Mouse (Mus musculus): ENCODE results near the gene Rtn4r.

Gene Rtn4r

GRCm38 (mm10) chr16:18127241-18127861 is at the start of gene Rtn4r:
TSS of gene Rtn4r (plus strand) at chr16:18127642.
- in situ Hi-C loops (cut with MboI; ENCODE audit: unreplicated experiment in 2 of 2) = loop anchor here (25.0 kb wide), 2 partner anchors 485 to 1185 kb away; partner anchors contain the start of genes Gp1bb (in 1 of the 2) and Olfr164 (in 1 of the 2)

DNA sequence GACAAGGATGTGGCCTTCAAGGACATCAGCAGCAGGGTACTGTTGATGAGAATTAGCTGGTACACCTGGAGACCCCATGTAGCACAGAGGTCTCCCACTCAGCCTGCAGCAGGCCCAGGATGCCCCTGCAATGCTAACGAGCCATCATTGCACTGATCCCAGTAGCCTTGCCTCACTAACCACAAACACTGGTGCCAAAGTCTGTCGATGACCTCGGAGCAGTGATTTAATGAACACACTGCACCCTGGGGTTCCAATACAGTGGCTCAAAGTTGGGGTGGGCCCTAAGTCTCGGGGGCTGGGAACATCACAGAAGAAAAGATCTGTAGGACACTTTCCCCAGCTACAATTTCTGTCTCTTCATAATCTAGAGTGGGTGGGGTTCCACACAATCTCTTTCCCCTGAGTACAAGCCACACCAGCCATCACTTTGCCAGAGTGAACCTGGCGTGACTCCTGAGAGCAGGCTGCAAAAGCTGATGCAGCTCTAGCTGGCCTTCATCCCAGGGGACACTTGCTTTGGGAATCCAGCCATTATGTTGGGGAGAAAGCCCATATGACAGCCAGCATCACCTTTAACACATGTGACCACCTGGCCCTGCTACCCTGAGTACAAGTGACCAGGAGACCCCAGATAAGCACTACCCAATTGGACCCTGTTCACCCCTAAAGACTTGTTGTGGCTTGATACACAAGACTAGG is 49.0 kb upstream of the Rtn4r start:
- in situ Hi-C loops (cut with MboI; ENCODE audit: unreplicated experiment in 2 of 2) = loop anchor here in 1 of 2 experiments (10.0 kb wide), 1 partner anchor 1214 kb away; the partner anchor contains the start of gene Igll1

- in situ Hi-C loops (cut with MboI; ENCODE audit: unreplicated experiment in 2 of 2) = loop anchor here in 1 of 2 experiments (10.0 kb wide), 1 partner anchor 1214 kb away; the partner anchor contains the start of gene Igll1
Observed at GRCm38 (mm10) chr16:18079300-18079699, 48.1 kb upstream of the Rtn4r start.

DNA sequence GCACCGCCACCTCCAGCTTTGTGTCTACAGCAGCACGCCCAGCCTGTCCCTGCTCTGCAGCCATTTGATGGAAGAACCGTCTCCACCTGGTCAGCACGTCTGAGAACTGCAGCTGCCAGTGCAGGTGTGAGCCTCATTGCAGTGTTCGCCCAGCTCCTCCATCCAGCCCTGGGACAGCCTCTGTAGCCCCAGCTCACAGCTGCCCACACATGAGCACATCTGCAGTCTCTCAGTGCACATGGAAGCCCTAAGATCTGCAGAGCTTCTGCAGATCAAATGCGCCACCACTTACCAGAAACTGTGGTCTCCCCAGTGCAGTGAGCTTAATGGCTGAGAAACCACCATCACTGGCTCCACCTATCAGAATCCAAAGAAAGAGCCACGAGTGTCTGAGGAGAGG is 47.3 kb upstream of the Rtn4r start:
- in situ Hi-C loops (cut with MboI; ENCODE audit: unreplicated experiment in 2 of 2) = no loop called here

DNA sequence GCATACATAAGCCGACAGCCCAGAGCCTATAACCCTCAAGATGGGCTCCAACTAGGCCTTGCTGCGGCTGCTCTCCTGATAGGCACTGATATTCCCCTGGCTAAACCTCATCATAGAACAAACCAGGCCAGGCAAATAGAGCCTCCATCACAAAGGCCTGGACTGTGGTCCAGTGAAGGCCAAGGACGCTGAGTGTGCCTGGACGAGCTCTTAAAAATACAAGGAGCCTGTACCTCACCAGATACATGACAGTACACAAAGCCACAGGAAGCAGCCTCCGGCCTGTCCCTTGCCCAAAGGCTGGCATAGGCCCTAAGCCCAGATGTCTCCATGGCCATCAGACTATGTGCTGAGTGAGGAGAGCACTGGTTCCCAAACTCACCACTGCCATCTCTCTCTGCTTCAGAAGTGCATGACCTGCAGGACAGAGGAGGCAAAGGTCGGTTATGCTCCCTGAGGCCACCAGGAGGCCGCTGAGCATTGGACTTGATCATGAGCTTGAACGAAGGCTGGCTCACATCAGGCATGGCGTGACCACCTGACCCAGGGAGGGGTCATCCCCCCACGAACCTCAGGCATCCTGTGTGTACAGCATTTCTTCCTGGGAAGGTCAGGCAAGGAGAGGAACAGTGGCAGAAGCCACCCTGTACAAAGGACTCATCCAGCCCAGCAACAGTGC is 46.2 kb upstream of the Rtn4r start:
- in situ Hi-C loops (cut with MboI; ENCODE audit: unreplicated experiment in 2 of 2) = no loop called here

GRCm38 (mm10) chr16:18082291-18082690 is 45.2 kb upstream of the Rtn4r start:
- in situ Hi-C loops (cut with MboI; ENCODE audit: unreplicated experiment in 2 of 2) = no loop called here

DNA sequence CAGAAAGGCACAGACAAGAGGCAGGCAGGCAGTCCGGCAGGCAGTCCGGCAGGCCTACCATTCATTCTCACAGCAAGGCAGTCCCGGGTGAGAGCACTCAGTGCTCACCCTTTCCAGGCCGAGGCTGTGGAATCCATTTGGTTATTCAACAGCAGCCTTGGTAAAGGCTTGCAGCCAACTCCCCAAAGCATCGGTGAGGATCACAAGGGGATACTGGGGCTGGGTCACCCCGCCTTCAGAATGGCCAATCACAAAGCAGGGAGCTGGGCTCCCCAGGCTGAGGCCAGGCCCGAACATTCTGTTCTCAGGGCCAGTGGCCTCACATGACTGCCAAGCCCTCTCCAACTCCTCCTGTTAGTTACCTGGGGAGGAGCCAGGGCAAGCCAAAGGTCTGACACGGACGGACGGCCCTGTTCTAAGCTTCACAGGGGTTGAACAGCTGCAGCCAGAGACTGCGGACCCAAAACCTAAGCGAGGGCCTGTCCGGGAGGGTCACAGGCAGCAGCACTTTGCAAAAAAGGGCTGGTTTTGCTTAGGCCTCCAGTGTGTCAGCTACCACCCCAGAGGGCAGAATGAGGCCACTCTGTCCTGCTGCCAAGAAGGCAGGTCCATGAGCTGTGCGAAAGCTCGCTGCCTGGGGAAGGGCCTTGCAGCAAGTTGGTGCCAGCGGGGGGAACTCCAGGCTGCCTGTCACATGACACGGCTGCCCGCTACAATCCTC is 44.1 kb upstream of the Rtn4r start:
- in situ Hi-C loops (cut with MboI; ENCODE audit: unreplicated experiment in 2 of 2) = no loop called here

- in situ Hi-C loops (cut with MboI; ENCODE audit: unreplicated experiment in 2 of 2) = no loop called here
Observed at GRCm38 (mm10) chr16:18084262-18084661, 43.2 kb upstream of the Rtn4r start.

DNA sequence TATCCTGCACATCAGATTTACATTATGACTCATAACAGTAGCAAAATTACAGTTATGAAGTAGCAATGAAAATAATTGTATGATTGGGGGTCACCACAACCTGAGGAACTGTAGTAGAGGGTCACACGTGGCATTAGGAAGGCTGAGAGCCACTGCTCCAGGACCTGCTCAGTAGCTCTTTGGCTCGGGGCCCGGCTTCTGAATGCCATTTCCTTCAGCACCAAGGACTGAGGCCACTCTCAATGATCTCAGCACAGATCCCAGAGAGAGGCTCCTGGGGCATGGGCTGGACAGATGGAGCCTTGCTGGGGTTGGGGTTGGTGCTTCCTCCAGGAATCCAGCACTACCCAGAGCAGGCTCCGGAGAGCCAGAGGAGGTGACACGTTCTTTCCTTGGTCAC is 40.3 kb upstream of the Rtn4r start:
- in situ Hi-C loops (cut with MboI; ENCODE audit: unreplicated experiment in 2 of 2) = loop anchor here (5.0 kb wide), 1 partner anchor 35 kb away; the partner anchor contains the start of gene Dgcr6 (in 2 of the 2)

DNA sequence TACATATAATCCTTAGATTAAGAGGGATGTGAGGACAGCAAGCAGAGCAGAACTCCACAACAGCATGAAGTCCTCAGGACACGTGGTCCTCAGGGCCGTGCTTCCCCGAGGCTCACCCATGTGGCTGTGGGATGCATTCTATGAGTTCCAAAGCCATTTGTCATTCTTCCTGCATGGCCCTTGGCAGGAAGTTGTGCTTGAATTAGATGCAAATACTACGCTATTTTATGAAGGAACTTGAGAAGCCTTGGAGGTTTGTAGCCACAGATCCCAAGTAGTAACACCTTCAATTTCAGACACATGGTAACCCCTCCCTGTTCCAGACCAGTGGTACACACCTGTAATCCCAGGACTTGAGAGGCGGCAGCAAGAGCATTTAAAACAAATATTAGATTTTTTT is 31.1 kb upstream of the Rtn4r start:
- in situ Hi-C loops (cut with MboI; ENCODE audit: unreplicated experiment in 2 of 2) = no loop called here

GRCm38 (mm10) chr16:18102816-18103215 is 24.6 kb upstream of the Rtn4r start:
- in situ Hi-C loops (cut with MboI; ENCODE audit: unreplicated experiment in 2 of 2) = loop anchor here in 1 of 2 experiments (25.0 kb wide), 1 partner anchor 509 kb away; the partner anchor contains the start of gene Gp1bb

DNA sequence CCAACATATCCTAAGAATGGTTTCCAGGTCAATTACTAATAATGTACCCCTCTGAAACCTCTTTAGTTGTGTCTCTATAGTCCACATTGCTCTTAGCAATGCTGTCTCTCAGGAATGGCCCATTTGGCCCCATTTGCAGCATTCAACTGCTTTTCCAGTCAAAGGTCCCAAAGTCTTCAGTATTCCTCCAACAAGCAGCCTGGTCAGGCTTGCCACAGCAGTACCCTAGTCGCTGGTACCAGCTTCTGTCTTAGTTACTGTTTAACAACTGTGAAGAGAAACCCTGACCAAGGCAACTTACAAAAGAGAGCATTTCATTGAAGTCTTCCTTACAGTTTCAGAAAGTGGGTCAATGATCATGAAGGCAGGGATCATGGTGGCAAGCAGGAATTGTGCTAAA is 24.1 kb upstream of the Rtn4r start:
- in situ Hi-C loops (cut with MboI; ENCODE audit: unreplicated experiment in 2 of 2) = loop anchor here in 1 of 2 experiments (25.0 kb wide), 1 partner anchor 509 kb away; the partner anchor contains the start of gene Gp1bb

DNA sequence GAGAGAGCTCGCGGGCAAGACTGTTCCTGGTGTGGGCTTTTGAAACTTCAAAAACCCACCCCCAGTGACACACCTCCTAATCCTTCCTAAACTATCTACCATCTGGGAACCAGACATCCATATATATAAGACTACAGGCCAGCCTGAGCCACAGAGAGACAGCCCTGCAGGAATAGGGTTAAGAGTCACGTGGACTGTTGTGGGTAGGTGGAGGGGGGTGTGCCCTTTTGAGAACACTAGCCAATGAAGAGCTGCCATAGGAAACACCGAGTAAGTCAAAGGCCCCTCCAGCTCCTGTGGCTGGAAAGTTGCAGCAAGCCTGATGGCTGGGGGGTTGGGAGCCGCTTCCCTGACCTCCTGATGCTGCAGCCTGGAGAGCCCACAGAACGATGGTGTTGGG is 23.6 kb upstream of the Rtn4r start:
- in situ Hi-C loops (cut with MboI; ENCODE audit: unreplicated experiment in 2 of 2) = loop anchor here in 1 of 2 experiments (25.0 kb wide), 1 partner anchor 508 kb away; the partner anchor contains the start of gene Gp1bb

- in situ Hi-C loops (cut with MboI; ENCODE audit: unreplicated experiment in 2 of 2) = loop anchor here (5.0 to 25.0 kb wide), 3 partner anchors 64 to 504 kb away; partner anchors contain the start of gene Gp1bb (in 1 of the 2)
Observed at GRCm38 (mm10) chr16:18108221-18108966, 19.0 kb upstream of the Rtn4r start.

- in situ Hi-C loops (cut with MboI; ENCODE audit: unreplicated experiment in 2 of 2) = loop anchor here (10.0 to 25.0 kb wide), 2 partner anchors 154 to 501 kb away; partner anchors contain the start of gene Gp1bb (in 1 of the 2)
Observed at GRCm38 (mm10) chr16:18111042-18111441, 16.4 kb upstream of the Rtn4r start.

GRCm38 (mm10) chr16:18116467-18116866 is 11.0 kb upstream of the Rtn4r start:
- in situ Hi-C loops (cut with MboI; ENCODE audit: unreplicated experiment in 2 of 2) = loop anchor here (5.0 to 25.0 kb wide), 3 partner anchors 96 to 496 kb away; partner anchors contain the start of gene Gp1bb (in 1 of the 2)

- in situ Hi-C loops (cut with MboI; ENCODE audit: unreplicated experiment in 2 of 2) = loop anchor here (5.0 to 25.0 kb wide), 3 partner anchors 94 to 494 kb away; partner anchors contain the start of gene Gp1bb (in 1 of the 2)
Observed at GRCm38 (mm10) chr16:18118285-18118684, 9.2 kb upstream of the Rtn4r start.

GRCm38 (mm10) chr16:18119031-18119730 is 8.3 kb upstream of the Rtn4r start:
- in situ Hi-C loops (cut with MboI; ENCODE audit: unreplicated experiment in 2 of 2) = loop anchor here (5.0 to 25.0 kb wide), 3 partner anchors 93 to 493 kb away; partner anchors contain the start of gene Gp1bb (in 1 of the 2)

Data from v-Abl transformed pro-B cells (cell line).